Mouse (Mus musculus) forebrain, embryonic 14.5 days (tissue): ENCODE data around the gene Lonp2. TPM values are rescaled to one million over a fixed set of nuclear protein-coding genes. Genes with fewer than 3 reads are reported as not detected.

ENCODE experiments used
- ATAC-seq: fragments of 200-750 bp; cut with Nextera tagmentation; 2 replicates; pipeline ENCODE4 v1.8.0; 2017; ENCODE audit warnings: mild to moderate bottlenecking, moderate library complexity
- DNase-seq: peaks from one replicate; pipeline ENCODE4 v3.0.0-alpha.2; 2015; ENCODE audit warnings: low spot score
- H3K27ac ChIP-seq: fragments of 300-500 bp; sonication (generic); 2 replicates; pipeline ENCODE4 v1.5.1; 2014; ENCODE audit warnings: low read depth, mild to moderate bottlenecking, control low read depth, low read length, moderate library complexity
- H3K27me3 ChIP-seq: fragments of 300-500 bp; sonication (generic); replicated peaks from 2 replicates; pipeline ENCODE4 v1.6.1; 2014; ENCODE audit warnings: low read length, control low read depth, mixed read lengths; ENCODE audit not compliant: control insufficient read depth, insufficient read depth
- H3K36me3 ChIP-seq: fragments of 300-500 bp; sonication (generic); 2 replicates; pipeline ENCODE4 v1.6.1; 2014; ENCODE audit warnings: low read length, control low read depth; ENCODE audit not compliant: control insufficient read depth, insufficient read depth
- H3K4me1 ChIP-seq: fragments of 300-500 bp; sonication (generic); 2 replicates; pipeline ENCODE4 v1.6.1; 2014; ENCODE audit warnings: antibody characterized with exemption, low read length, control low read depth; ENCODE audit not compliant: control insufficient read depth, insufficient read depth
- H3K4me2 ChIP-seq: fragments of 300-500 bp; sonication (generic); 2 replicates; pipeline ENCODE4 v1.6.1; 2014; ENCODE audit warnings: mild to moderate bottlenecking, control low read depth, low read length
- H3K4me3 ChIP-seq: fragments of 300-500 bp; sonication (generic); 2 replicates; pipeline ENCODE4 v1.5.1; 2014; ENCODE audit warnings: low read depth, low read length, control low read depth
- H3K9ac ChIP-seq: fragments of 300-500 bp; sonication (generic); 2 replicates; pipeline ENCODE4 v1.6.1; 2014; ENCODE audit warnings: mild to moderate bottlenecking, low read length, control low read depth, moderate library complexity
- H3K9me3 ChIP-seq: fragments of 300-500 bp; sonication (generic); replicated peaks from 2 replicates; pipeline ENCODE4 v1.6.1; 2016; ENCODE audit warnings: low read length, control low read depth, mixed read lengths; ENCODE audit not compliant: control insufficient read depth
- WGBS: fragments of 180-500 bp; shearing (Covaris S2); extraction: QIAGEN DNeasy Blood & Tissue Kit; methylation state at CpG from one replicate; pipeline ENCODE4 v1.1.7; 2014; 5-methylcytosine and 5-hydroxymethylcytosine counted together
- polyA plus RNA-seq: library from polyadenylated mRNA; unstranded; fragments of >200 nt; fragmentation: Nextera tagmentation; extraction: Ambion mirVana; gene quantifications from 2 replicates; pipeline ENCODE4 v1.2.1, GENCODE M21; 2014

The Lonp2 gene
- polyA plus RNA-seq, 1 experiment from 2014 or later: 85.3 TPM

- Histone ChIP-seq H3K4me3 (no peak overlapping the region), H3K36me3 (peaks cover 69% of the 10 kb centered on the region), H3K9me3 (no peaks in the 10 kb centered on the region), H3K9ac (no peak overlapping the region), H3K27me3 (no peaks in the 10 kb centered on the region), H3K4me2 (no peak overlapping the region), H3K27ac (no peak overlapping the region), H3K4me1 (no peaks in the 10 kb centered on the region)
- ATAC-seq (no peak), DNase-seq (no peak)
- WGBS: 90% methylated on average over 4 of the region's 4 CpGs
Measured at GRCm38 (mm10) chr8:86638981-86639380, 15.1 kb downstream of the Lonp2 start.

GRCm38 (mm10) chr8:86642682-86643081 is 18.8 kb downstream of the Lonp2 start:
- Histone ChIP-seq H3K4me1 (no peaks in the 10 kb centered on the region), H3K9me3 (no peaks in the 10 kb centered on the region), H3K4me3 (no peak overlapping the region), H3K27me3 (no peaks in the 10 kb centered on the region), H3K9ac (no peak overlapping the region), H3K27ac (no peak overlapping the region), H3K4me2 (no peak overlapping the region), H3K36me3 (peaks cover 43% of the 10 kb centered on the region)
- peak; percentile 27 for DNase-seq
- no peak for ATAC-seq
- WGBS: 78% methylated on average over 3 of the region's 3 CpGs

- peaks cover 25% of the 10 kb centered on the region for H3K36me3 ChIP-seq
- no peaks in the 10 kb centered on the region for H3K9me3 ChIP-seq
- no peaks in the 10 kb centered on the region for H3K4me1 ChIP-seq
- no peak for ATAC-seq
- H3K9ac ChIP-seq: no peak overlapping the region
- no peak for DNase-seq
- no peak overlapping the region for H3K4me3 ChIP-seq
- no peak overlapping the region for H3K4me2 ChIP-seq
- H3K27me3 ChIP-seq: no peaks in the 10 kb centered on the region
- H3K27ac ChIP-seq: no peak overlapping the region
- 97% methylated on average over 4 of the region's 4 CpGs for WGBS
Measured at GRCm38 (mm10) chr8:86644661-86645060, 20.8 kb downstream of the Lonp2 start.

- Histone ChIP-seq H3K27me3 (no peaks in the 10 kb centered on the region), H3K9me3 (no peaks in the 10 kb centered on the region), H3K9ac (no peak overlapping the region), H3K4me2 (no peak overlapping the region), H3K4me3 (no peak overlapping the region), H3K4me1 (peaks cover 3% of the 10 kb centered on the region; the same call in 1 of the 2 replicates), H3K27ac (no peak overlapping the region), H3K36me3 (peaks cover 12% of the 10 kb centered on the region; the same call in 1 of the 2 replicates)
- ATAC-seq: no peak
- 88% methylated on average over 3 of the region's 3 CpGs for WGBS
- DNase-seq: no peak
Measured at GRCm38 (mm10) chr8:86647771-86648170, 23.9 kb downstream of the Lonp2 start.

GRCm38 (mm10) chr8:86651416-86651815 is 27.6 kb downstream of the Lonp2 start:
- Histone ChIP-seq H3K27me3 (no peaks in the 10 kb centered on the region), H3K9me3 (no peaks in the 10 kb centered on the region), H3K27ac (no peak overlapping the region; the same call in 1 of the 2 replicates), H3K4me2 (no peak overlapping the region), H3K4me1 (peaks cover 3% of the 10 kb centered on the region; the same call in 1 of the 2 replicates), H3K4me3 (no peak overlapping the region), H3K9ac (no peak overlapping the region), H3K36me3 (peaks cover 24% of the 10 kb centered on the region)
- ATAC-seq: peak; percentile 72
- DNase-seq: peak; percentile 62
- 73% methylated on average over 5 of the region's 5 CpGs for WGBS

GRCm38 (mm10) chr8:86652546-86652945 is 28.7 kb downstream of the Lonp2 start:
- no peaks in the 10 kb centered on the region for H3K27me3 ChIP-seq
- H3K27ac ChIP-seq: no peak overlapping the region; the same call in 1 of the 2 replicates
- H3K36me3 ChIP-seq: peaks cover 24% of the 10 kb centered on the region
- H3K4me2 ChIP-seq: no peak overlapping the region
- 47% methylated on average over 2 of the region's 2 CpGs for WGBS
- peaks cover 3% of the 10 kb centered on the region; the same call in 1 of the 2 replicates for H3K4me1 ChIP-seq
- H3K9ac ChIP-seq: no peak overlapping the region
- ATAC-seq: no peak
- H3K9me3 ChIP-seq: no peaks in the 10 kb centered on the region
- H3K4me3 ChIP-seq: no peak overlapping the region
- peak; percentile 55 for DNase-seq

GRCm38 (mm10) chr8:86654578-86654977 is 30.7 kb downstream of the Lonp2 start:
- DNase-seq (peak; percentile 19), ATAC-seq (no peak)
- Histone ChIP-seq H3K9me3 (no peaks in the 10 kb centered on the region), H3K9ac (no peak overlapping the region), H3K27me3 (no peaks in the 10 kb centered on the region), H3K4me2 (no peak overlapping the region), H3K36me3 (peaks cover 25% of the 10 kb centered on the region), H3K4me1 (peaks cover 3% of the 10 kb centered on the region; the same call in 1 of the 2 replicates), H3K4me3 (no peak overlapping the region), H3K27ac (no peak overlapping the region)
- WGBS: 85% methylated on average over 1 of the region's 1 CpGs

- ATAC-seq (peak; percentile 42; the same call in 1 of the 2 replicates), DNase-seq (peak; percentile 56)
- H3K27me3 ChIP-seq: no peaks in the 10 kb centered on the region
- H3K9me3 ChIP-seq: no peaks in the 10 kb centered on the region
- H3K4me2 ChIP-seq: no peak overlapping the region
- no peak overlapping the region for H3K9ac ChIP-seq
- no peak overlapping the region for H3K4me3 ChIP-seq
- no peak overlapping the region for H3K27ac ChIP-seq
- peaks cover 24% of the 10 kb centered on the region for H3K36me3 ChIP-seq
- H3K4me1 ChIP-seq: no peaks in the 10 kb centered on the region
Measured at GRCm38 (mm10) chr8:86668750-86669149, 44.9 kb downstream of the Lonp2 start.

- peak; percentile 39 for DNase-seq
- H3K9ac ChIP-seq: no peak overlapping the region
- H3K27ac ChIP-seq: no peak overlapping the region
- H3K27me3 ChIP-seq: no peaks in the 10 kb centered on the region
- 50% methylated on average over 4 of the region's 4 CpGs for WGBS
- H3K4me3 ChIP-seq: no peak overlapping the region
- ATAC-seq: peak; percentile 32
- peaks cover 29% of the 10 kb centered on the region for H3K36me3 ChIP-seq
- no peaks in the 10 kb centered on the region for H3K9me3 ChIP-seq
- H3K4me2 ChIP-seq: no peak overlapping the region
- no peaks in the 10 kb centered on the region for H3K4me1 ChIP-seq
Measured at GRCm38 (mm10) chr8:86669259-86669658, 45.4 kb downstream of the Lonp2 start.
